Mouse (Mus musculus): Measurements from ENCODE around the gene H2-Q10. TPM values are rescaled to one million over a fixed set of nuclear protein-coding genes. Genes with fewer than 3 reads are reported as not detected.
"Not testable (repeated sequence)": the region's sequence is repeated elsewhere in the genome, so short reads cannot be mapped to it uniquely, and the experiment has no call there.

H2-Q10 gene
- polyA plus RNA-seq (2015; fragmentation: Nextera tagmentation; extraction: Ambion mirVana) = 0.73 and 0.93 TPM in 2 replicates

- peak within 1 kb of the TSS; percentile 46 for H3K4me3 ChIP-seq (replicated peaks)
- no peaks in the 10 kb centered on the region for H3K36me3 ChIP-seq
- H3K4me2 ChIP-seq (replicated peaks) = peak within 1 kb of the TSS; percentile 88
- WGBS = under 1% methylated on average over 80 of the region's 80 CpGs
- peaks cover 24% of the 10 kb centered on the region for H3K27me3 ChIP-seq
- H3K4me1 ChIP-seq = peaks cover 13% of the 10 kb centered on the region
- H3K9ac ChIP-seq = peak within 1 kb of the TSS; percentile 12; the same call in 1 of the 2 replicates
- H3K27ac ChIP-seq (replicated peaks) = no peak within 1 kb of the TSS
- ATAC-seq (ENCODE audit: insufficient number of reproducible peaks, low FRiP score, low TSS enrichment, low read depth) = no peak
- no peaks in the 10 kb centered on the region for H3K9me3 ChIP-seq (replicated peaks)
Measured at GRCm38 (mm10) chr17:35469842-35470751, at the start of gene H2-Q10. H2-Q10 (plus strand) TSS chr17:35470089.

DNA sequence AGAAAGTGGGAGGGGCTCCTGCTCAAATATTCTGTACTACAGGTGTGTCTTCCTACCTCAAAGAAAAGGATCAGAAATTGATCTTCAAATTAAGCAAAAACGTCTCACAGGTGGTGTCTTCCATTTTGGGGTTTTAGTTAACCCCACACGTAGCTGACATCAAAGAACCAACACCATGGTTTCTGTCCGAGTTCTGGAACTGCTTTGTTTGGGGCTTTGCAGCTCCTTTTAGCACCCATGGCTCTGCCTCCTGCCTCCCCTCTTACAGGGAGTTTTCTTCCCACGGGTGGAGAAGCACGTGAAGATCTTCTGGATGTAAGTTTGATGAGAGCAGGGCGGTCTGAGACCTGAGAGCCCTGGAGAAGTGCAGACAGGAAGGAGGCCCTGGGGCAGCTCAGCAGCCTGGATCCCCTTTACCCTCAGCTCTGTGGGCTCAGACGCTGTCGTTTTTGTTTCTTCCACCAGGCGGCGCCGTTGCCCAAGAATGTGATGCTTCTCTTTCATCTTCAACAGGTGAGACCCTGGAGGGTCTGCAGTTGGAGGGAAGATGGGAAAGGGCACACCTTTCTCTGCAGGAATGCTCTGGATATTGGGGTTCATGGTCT lies 49.6 kb upstream of the H2-Q10 start:
- not testable (repeated sequence) for H3K4me3 ChIP-seq (replicated peaks); H3K4me2 ChIP-seq (replicated peaks); H3K9ac ChIP-seq; H3K36me3 ChIP-seq; ATAC-seq (ENCODE audit: insufficient number of reproducible peaks, low FRiP score, low TSS enrichment, low read depth); H3K9me3 ChIP-seq (replicated peaks); H3K27ac ChIP-seq (replicated peaks); H3K4me1 ChIP-seq
- H3K27me3 ChIP-seq = peaks cover 36% of the 10 kb centered on the region
- 10% methylated on average over 11 of the region's 11 CpGs for WGBS

DNA sequence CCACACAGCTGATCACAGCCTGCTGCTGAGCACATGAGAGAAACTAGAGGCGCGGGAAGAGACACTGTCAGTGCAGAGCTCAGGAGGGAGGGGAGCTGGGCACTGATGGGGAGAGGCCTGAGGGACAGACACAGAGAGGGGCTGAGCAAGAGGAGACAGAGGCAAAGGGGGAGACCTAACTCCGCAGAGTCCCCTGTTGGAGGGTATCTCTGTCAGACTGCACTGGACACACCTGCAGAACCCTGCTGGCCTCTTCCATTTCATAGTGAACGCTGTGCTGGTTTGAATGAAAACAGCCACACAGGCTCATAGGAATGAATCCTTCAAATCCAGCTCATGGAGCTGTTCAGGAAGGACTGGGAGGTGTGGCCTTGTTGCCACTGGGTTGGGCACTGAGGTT lies 48.6 kb upstream of the H2-Q10 start:
- not testable (repeated sequence) for ATAC-seq (ENCODE audit: insufficient number of reproducible peaks, low FRiP score, low TSS enrichment, low read depth); H3K4me2 ChIP-seq (replicated peaks); H3K27ac ChIP-seq (replicated peaks); H3K9me3 ChIP-seq (replicated peaks); H3K4me3 ChIP-seq (replicated peaks); H3K36me3 ChIP-seq; H3K9ac ChIP-seq; H3K4me1 ChIP-seq
- 85% methylated on average over 4 of the region's 4 CpGs for WGBS
- H3K27me3 ChIP-seq = peaks cover 46% of the 10 kb centered on the region

DNA sequence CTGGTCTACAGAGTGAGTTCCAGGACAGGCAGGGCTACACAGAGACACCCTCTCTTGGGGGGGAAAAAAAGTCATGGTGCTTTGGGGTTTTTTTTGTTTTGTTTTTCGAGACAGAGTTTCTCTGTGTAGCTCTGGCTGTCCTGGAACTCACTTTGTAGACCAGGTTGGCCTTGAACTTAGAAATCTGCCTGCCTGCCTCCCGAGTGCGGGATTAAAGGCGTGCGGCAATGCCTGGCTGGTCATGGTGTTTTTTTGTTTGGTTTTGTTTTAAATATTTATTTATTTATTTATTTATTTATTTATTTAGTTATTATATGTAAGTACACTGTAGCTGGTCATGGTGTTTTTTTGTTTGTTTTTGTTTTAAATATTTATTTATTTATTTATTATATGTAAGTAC lies 47.5 kb upstream of the H2-Q10 start:
- ATAC-seq (ENCODE audit: insufficient number of reproducible peaks, low FRiP score, low TSS enrichment, low read depth); H3K9ac ChIP-seq; H3K4me1 ChIP-seq; H3K36me3 ChIP-seq; H3K27ac ChIP-seq (replicated peaks); H3K9me3 ChIP-seq (replicated peaks); H3K4me2 ChIP-seq (replicated peaks); H3K4me3 ChIP-seq (replicated peaks): not testable (repeated sequence)
- 85% methylated on average over 5 of the region's 5 CpGs for WGBS
- H3K27me3 ChIP-seq = peaks cover 49% of the 10 kb centered on the region

- H3K36me3 ChIP-seq; ATAC-seq (ENCODE audit: insufficient number of reproducible peaks, low FRiP score, low TSS enrichment, low read depth); H3K4me1 ChIP-seq; H3K9me3 ChIP-seq (replicated peaks); H3K9ac ChIP-seq; H3K4me2 ChIP-seq (replicated peaks); H3K27ac ChIP-seq (replicated peaks); H3K4me3 ChIP-seq (replicated peaks): not testable (repeated sequence)
- peaks cover 49% of the 10 kb centered on the region for H3K27me3 ChIP-seq
- 68% methylated on average over 3 of the region's 3 CpGs for WGBS
Measured at GRCm38 (mm10) chr17:35423131-35423810, 46.6 kb upstream of the H2-Q10 start.

DNA sequence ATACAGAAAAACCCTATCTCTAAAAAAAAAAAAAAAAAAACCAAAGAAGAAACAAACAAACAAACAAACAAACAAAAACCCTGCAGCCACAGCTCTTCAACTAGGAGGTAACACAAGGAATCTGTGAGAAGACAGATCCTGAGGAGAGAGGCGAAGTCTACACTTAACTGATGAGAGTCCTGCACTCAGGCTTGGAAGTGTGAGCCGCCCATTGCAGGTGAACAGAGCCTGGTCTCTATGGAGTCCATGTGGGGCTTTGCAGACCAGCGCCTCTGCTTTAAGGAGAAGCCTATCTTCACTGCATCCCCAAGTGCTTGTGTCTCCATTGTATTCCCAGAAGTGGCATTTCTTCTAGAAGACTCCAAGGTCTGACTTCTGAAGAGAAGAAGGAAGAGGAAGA lies 45.8 kb upstream of the H2-Q10 start:
- not testable (repeated sequence) for ATAC-seq (ENCODE audit: insufficient number of reproducible peaks, low FRiP score, low TSS enrichment, low read depth); H3K9ac ChIP-seq; H3K36me3 ChIP-seq; H3K4me3 ChIP-seq (replicated peaks); H3K4me2 ChIP-seq (replicated peaks); H3K27ac ChIP-seq (replicated peaks); H3K4me1 ChIP-seq; H3K9me3 ChIP-seq (replicated peaks)
- H3K27me3 ChIP-seq = peaks cover 47% of the 10 kb centered on the region
- 86% methylated on average over 3 of the region's 3 CpGs for WGBS

DNA sequence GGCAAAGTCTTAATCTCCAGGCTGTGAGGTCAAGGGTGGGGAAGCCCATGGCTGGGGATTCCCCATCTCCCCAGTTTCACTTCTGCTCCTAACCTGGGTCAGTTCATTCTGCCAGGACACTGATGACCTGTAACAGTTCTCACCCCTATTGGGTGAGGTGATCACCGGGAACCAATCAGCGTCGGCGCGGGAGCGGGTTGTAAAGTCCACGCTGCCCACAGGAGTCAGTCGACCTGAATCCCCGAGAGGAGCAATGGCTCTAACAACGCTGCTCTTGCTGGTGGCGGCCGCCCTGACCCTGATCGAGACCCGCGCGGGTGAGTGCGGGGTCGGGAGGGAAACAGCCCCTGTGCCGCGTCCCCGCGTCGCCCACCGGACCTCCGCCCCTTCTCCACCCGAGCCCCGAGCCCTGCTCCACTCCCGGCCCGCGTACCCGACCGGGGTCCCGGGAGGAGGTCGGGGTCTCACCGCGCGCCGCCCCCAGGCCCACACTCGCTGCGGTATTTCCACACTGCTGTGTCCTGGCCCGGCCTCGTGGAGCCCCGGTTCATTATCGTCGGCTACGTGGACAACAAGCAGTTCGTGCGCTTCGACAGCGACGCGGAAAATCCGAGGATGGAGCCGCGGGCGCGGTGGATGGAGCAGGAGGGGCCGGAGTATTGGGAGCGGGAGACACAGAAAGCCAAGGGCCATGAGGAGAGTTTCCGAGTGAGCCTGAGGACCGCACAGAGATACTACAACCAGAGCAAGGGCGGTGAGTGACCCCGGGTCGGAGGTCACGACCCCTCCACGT lies 45.1 kb upstream of the H2-Q10 start, which contains the start of gene H2-Q6:
Gene H2-Q6 (plus strand): TSS at position 227 of the 793 bp plus-strand sequence.
- Histone ChIP-seq H3K27me3 (peaks cover 52% of the 10 kb centered on the region), H3K4me2 (replicated peaks) (peak within 1 kb of the TSS; percentile 59), H3K4me3 (replicated peaks) (peak within 1 kb of the TSS; percentile 37)
- H3K9me3 ChIP-seq (replicated peaks); H3K27ac ChIP-seq (replicated peaks); H3K9ac ChIP-seq; H3K4me1 ChIP-seq; H3K36me3 ChIP-seq: not testable (repeated sequence)
- ATAC-seq (ENCODE audit: insufficient number of reproducible peaks, low FRiP score, low TSS enrichment, low read depth) = peak; percentile 32; the same call in 1 of the 2 replicates
- 2% methylated on average over 56 of the region's 66 CpGs for WGBS

DNA sequence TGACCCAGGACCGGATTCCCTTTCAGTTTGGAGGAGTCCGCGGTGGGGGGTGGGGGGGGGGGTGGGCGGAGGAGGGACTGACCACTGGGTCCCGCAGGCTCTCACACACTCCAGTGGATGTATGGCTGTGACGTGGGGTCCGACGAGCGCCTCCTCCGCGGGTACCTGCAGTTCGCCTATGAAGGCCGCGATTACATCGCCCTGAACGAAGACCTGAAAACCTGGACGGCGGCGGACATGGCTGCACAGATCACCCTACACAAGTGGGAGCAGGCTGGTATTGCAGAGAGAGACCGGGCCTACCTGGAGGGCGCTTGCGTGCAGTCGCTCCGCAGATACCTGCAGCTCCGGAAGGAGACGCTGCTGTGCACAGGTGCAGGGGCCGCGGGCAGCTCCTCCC lies 44.4 kb upstream of the H2-Q10 start:
- WGBS = 10% methylated on average over 25 of the region's 28 CpGs
- H3K27ac ChIP-seq (replicated peaks); H3K9me3 ChIP-seq (replicated peaks); H3K9ac ChIP-seq; H3K4me1 ChIP-seq; H3K36me3 ChIP-seq: not testable (repeated sequence)
- ATAC-seq (ENCODE audit: insufficient number of reproducible peaks, low FRiP score, low TSS enrichment, low read depth) = 0 out of 2 replicates have a peak, but pooled peaks have one; percentile 27
- peak overlapping the region; percentile 59 for H3K4me2 ChIP-seq (replicated peaks)
- H3K27me3 ChIP-seq = peaks cover 52% of the 10 kb centered on the region
- H3K4me3 ChIP-seq (replicated peaks) = peak overlapping the region; percentile 37

- 81% methylated on average over 6 of the region's 6 CpGs for WGBS
- not testable (repeated sequence) for H3K4me3 ChIP-seq (replicated peaks); H3K36me3 ChIP-seq; H3K4me2 ChIP-seq (replicated peaks); H3K4me1 ChIP-seq; H3K9me3 ChIP-seq (replicated peaks); H3K9ac ChIP-seq; H3K27ac ChIP-seq (replicated peaks); ATAC-seq (ENCODE audit: insufficient number of reproducible peaks, low FRiP score, low TSS enrichment, low read depth)
- peaks cover 38% of the 10 kb centered on the region for H3K27me3 ChIP-seq
Measured at GRCm38 (mm10) chr17:35428883-35429282, 41.0 kb upstream of the H2-Q10 start.

DNA sequence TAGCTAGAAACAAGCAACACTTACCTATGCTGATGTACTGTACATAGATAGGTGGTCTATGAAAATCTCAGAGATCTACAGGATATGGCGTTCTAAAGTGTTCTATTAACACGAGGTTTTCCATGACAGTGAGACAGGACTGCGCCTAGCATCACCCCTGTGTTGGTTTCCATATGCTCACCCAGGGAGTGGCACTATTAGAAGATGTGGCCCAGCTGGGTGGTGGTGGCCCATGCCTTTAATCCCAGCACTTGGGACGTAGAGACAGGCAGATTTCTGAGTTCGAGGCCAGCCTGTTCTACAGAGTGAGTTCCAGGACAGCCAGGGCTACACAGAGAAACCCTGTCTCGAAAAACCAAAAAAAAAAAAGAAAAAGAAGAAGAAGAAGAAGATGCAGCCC lies 39.2 kb upstream of the H2-Q10 start:
- not testable (repeated sequence) for H3K4me1 ChIP-seq; ATAC-seq (ENCODE audit: insufficient number of reproducible peaks, low FRiP score, low TSS enrichment, low read depth); H3K9ac ChIP-seq; H3K36me3 ChIP-seq; H3K4me2 ChIP-seq (replicated peaks); H3K27ac ChIP-seq (replicated peaks); H3K4me3 ChIP-seq (replicated peaks); H3K9me3 ChIP-seq (replicated peaks)
- 84% methylated on average over 6 of the region's 6 CpGs for WGBS
- H3K27me3 ChIP-seq = peaks cover 24% of the 10 kb centered on the region

All from embryonic facial prominence, embryonic 15.5 days (tissue).